8 mouse cellular contexts compared by ENCODE assay signal in the genomic region with DNA sequence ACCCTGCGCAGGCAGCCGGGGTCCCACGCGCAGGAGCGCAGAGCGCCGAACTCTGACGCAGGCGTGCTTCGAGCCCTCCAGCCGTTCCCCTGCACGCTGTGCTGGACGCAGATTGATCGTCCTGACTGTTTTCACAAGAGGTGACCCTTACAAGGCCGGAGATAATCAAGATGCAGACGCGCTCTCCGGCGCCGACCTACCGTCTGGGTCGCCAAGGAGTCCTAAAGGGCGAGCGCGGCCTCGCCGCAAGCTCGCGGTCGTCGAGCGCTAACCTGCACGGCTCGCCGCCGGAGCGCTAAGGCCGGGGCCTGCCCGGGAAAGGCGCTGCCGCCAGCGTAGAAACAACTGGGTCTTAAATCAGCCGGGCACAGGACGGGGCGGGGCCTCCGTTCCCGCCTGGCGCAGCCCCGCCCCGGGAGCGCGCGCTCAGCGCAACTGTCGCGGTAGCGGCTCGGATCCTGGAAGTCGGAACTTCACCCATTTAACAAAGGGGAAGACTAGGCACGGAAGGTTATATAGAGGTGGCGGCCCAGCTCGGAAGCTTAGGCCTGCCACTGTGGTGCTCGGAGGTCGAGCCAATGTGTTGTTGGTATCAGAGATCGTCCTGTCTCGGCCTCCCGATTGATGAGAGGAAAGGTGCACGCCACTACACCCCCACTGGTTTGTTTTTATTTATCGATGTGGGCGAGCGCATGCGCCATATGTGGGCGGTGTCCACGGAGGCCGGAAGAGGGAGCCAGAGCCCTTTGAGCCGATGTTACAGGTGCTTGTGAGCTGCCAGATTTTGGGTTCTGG. TPM values are rescaled to one million over a fixed set of nuclear protein-coding genes. Genes with fewer than 3 reads are reported as not detected.
DNase-seq lines count a peak whose midpoint lies in the region; ATAC-seq lines count a peak whose summit lies in the region.

A gene (minus strand): TSS at position 642 of the 795 bp plus-strand sequence.

- peak within 1 kb of the TSS; percentile 88 for H3K27ac ChIP-seq in embryonic facial prominence, embryonic 12.5 days
- H3K27ac ChIP-seq in limb, embryonic 13.5 days: peak within 1 kb of the TSS; percentile 90
- peak within 1 kb of the TSS; percentile 55 for H3K27ac ChIP-seq in midbrain, embryonic 15.5 days

- DNase-seq in A20 (ENCODE audit: low read depth, low spot score): peak; percentile 98
- peak; percentile 90 to 94 for DNase-seq in adrenal gland, postnatal 36 days
- DNase-seq in heart, adult 11 months: peak; percentile 99
- DNase-seq in kidney, adult 11 months: peak; percentile 87
- DNase-seq in spleen, adult 18-20 months: peak; percentile 64 to 78

- peak within 1 kb of the TSS; percentile 81 for H3K4me2 ChIP-seq in embryonic facial prominence, embryonic 12.5 days (replicated peaks)
- peak within 1 kb of the TSS; percentile 92 for H3K4me2 ChIP-seq in limb, embryonic 13.5 days (replicated peaks)
- H3K4me2 ChIP-seq in midbrain, embryonic 15.5 days: peak within 1 kb of the TSS; percentile 85

- no peaks in the 10 kb centered on the region for H3K9me3 ChIP-seq in embryonic facial prominence, embryonic 12.5 days
- no peaks in the 10 kb centered on the region for H3K9me3 ChIP-seq in limb, embryonic 13.5 days
- no peaks in the 10 kb centered on the region for H3K9me3 ChIP-seq in midbrain, embryonic 15.5 days

- peak; percentile 89 for ATAC-seq in embryonic facial prominence, embryonic 12.5 days (ENCODE audit: insufficient number of reproducible peaks, insufficient read depth, low FRiP score, low TSS enrichment)
- peak; percentile 95 for ATAC-seq in limb, embryonic 13.5 days (ENCODE audit: low FRiP score, low read depth)
- ATAC-seq in midbrain, embryonic 15.5 days (replicated peaks): peak; percentile 93

- no peaks in the 10 kb centered on the region for H3K27me3 ChIP-seq in embryonic facial prominence, embryonic 12.5 days
- no peaks in the 10 kb centered on the region for H3K27me3 ChIP-seq in limb, embryonic 13.5 days
- H3K27me3 ChIP-seq in midbrain, embryonic 15.5 days (replicated peaks): no peaks in the 10 kb centered on the region

- H3K36me3 ChIP-seq in embryonic facial prominence, embryonic 12.5 days: peaks cover 18% of the 10 kb centered on the region
- H3K36me3 ChIP-seq in limb, embryonic 13.5 days: peaks cover 28% of the 10 kb centered on the region
- no peaks in the 10 kb centered on the region for H3K36me3 ChIP-seq in midbrain, embryonic 15.5 days (replicated peaks)

- H3K9ac ChIP-seq in embryonic facial prominence, embryonic 12.5 days: peak within 1 kb of the TSS; percentile 63
- peak within 1 kb of the TSS; percentile 83 for H3K9ac ChIP-seq in limb, embryonic 13.5 days
- peak within 1 kb of the TSS; percentile 49 for H3K9ac ChIP-seq in midbrain, embryonic 15.5 days

- peak within 1 kb of the TSS; percentile 53 for H3K4me3 ChIP-seq in embryonic facial prominence, embryonic 12.5 days
- peak within 1 kb of the TSS; percentile 64 for H3K4me3 ChIP-seq in limb, embryonic 13.5 days
- peak within 1 kb of the TSS; percentile 70 for H3K4me3 ChIP-seq in midbrain, embryonic 15.5 days

- H3K4me1 ChIP-seq in embryonic facial prominence, embryonic 12.5 days: no peaks in the 10 kb centered on the region; the same call in 1 of the 2 replicates
- H3K4me1 ChIP-seq in limb, embryonic 13.5 days: peaks cover 10% of the 10 kb centered on the region; the same call in 1 of the 2 replicates
- peaks cover 17% of the 10 kb centered on the region for H3K4me1 ChIP-seq in midbrain, embryonic 15.5 days

- under 1% methylated on average over 76 of the region's 76 CpGs for WGBS in embryonic facial prominence, embryonic 12.5 days
- WGBS in limb, embryonic 13.5 days: under 1% methylated on average over 76 of the region's 76 CpGs
- WGBS in midbrain, embryonic 15.5 days: under 1% methylated on average over 76 of the region's 76 CpGs

RNA-seq across cellular contexts. Expression of the gene that starts here (rescaled TPM):
- 10 to 100 TPM; 22.5 to 27.0 TPM for total RNA-seq in adrenal gland, postnatal 36 days (2021)
- polyA plus RNA-seq in embryonic facial prominence, embryonic 12.5 days (2016; fragmentation: Nextera tagmentation; extraction: Ambion mirVana): 50.5 and 52.3 TPM in 2 replicates
- polyA plus RNA-seq in limb, embryonic 13.5 days (2015; fragmentation: Nextera tagmentation; extraction: Ambion mirVana): 51.0 and 52.3 TPM in 2 replicates
- polyA plus RNA-seq in midbrain, embryonic 15.5 days (2015; fragmentation: Nextera tagmentation; extraction: Ambion mirVana): 14.2 and 14.8 TPM in 2 replicates

Comparison
In these comparisons a context has a peak if more than half of its experiments do, and no peak if none do; other contexts are left out.
1. Peak in every context shown above with its lines: DNase-seq, ATAC-seq, H3K4me3 ChIP-seq and H3K27ac ChIP-seq.